Mouse (Mus musculus) lung, postnatal 36 days (tissue): ENCODE data around the gene Adamtsl4.

Source experiments
- DNase-seq: peaks from one replicate; pipeline ENCODE4 v3.0.0; 2022; ENCODE audit warnings: mixed read lengths

Adamtsl4 gene

GRCm38 (mm10) chr3:95631304-95631703 lies 56.4 kb downstream of the Adamtsl4 start:
- DNase-seq: no peak

GRCm38 (mm10) chr3:95630856-95631255 lies 56.9 kb downstream of the Adamtsl4 start:
- no peak for DNase-seq

- no peak for DNase-seq
Observed at GRCm38 (mm10) chr3:95629755-95630154, 58.0 kb downstream of the Adamtsl4 start.

DNA sequence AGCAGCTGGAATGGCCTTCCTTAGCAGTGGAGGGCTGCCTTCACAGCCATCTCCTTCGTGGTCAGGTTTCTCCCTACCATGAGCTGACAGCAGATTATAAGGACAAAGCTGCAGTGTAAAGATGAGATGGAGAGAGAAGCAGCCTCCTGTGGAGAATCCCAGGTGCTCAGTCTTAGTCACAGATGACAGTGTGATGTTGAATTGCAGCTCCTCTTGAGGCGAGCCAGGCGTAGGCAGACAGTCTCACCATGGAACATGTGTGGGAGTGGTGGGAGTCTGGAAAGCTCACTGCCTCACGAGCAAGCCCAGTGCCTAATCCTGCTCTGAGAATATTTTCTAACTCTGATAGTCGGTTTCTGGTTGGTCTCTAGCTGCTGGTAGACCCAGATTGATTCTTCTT lies 60.0 kb downstream of the Adamtsl4 start:
- no peak for DNase-seq
